Mouse (Mus musculus) forebrain, embryonic 16.5 days (tissue): Measurements from ENCODE around the gene Cd160. TPM values are rescaled to one million over a fixed set of nuclear protein-coding genes. Genes with fewer than 3 reads are reported as not detected.
A peak's percentile ranks its signal among the peaks of the same experiment; 100 is the strongest.

Experiments used
- ATAC-seq: fragments of 200-750 bp; cut with Nextera tagmentation; 2 replicates; pipeline ENCODE4 v1.8.0; 2017; ENCODE audit warnings: mild to moderate bottlenecking, moderate library complexity
- H3K27ac ChIP-seq: fragments of 300-500 bp; sonication (generic); 2 replicates; pipeline ENCODE4 v1.5.1; 2014; ENCODE audit warnings: low read length, control low read depth
- H3K27me3 ChIP-seq: fragments of 300-500 bp; sonication (generic); replicated peaks from 2 replicates; pipeline ENCODE4 v1.6.1; 2014; ENCODE audit warnings: low read length; ENCODE audit not compliant: control insufficient read depth, insufficient read depth
- H3K36me3 ChIP-seq: fragments of 300-500 bp; sonication (generic); 2 replicates; pipeline ENCODE4 v1.6.1; 2014; ENCODE audit not compliant: control insufficient read depth, insufficient read depth
- H3K4me1 ChIP-seq: fragments of 300-500 bp; sonication (generic); replicated peaks from 2 replicates; pipeline ENCODE4 v1.6.1; 2014; ENCODE audit warnings: low read length; ENCODE audit not compliant: control insufficient read depth, insufficient read depth
- H3K4me2 ChIP-seq: fragments of 300-500 bp; sonication (generic); 2 replicates; pipeline ENCODE4 v1.6.1; 2014; ENCODE audit warnings: mild to moderate bottlenecking, low read length, control low read depth
- H3K4me3 ChIP-seq: fragments of 300-500 bp; sonication (generic); replicated peaks from 2 replicates; pipeline ENCODE4 v1.5.1; 2014; ENCODE audit warnings: mild to moderate bottlenecking, low read length, control low read depth
- H3K9ac ChIP-seq: fragments of 300-500 bp; sonication (generic); replicated peaks from 2 replicates; pipeline ENCODE4 v1.6.1; 2014; ENCODE audit warnings: low read depth, low read length, control low read depth
- H3K9me3 ChIP-seq: fragments of 300-500 bp; sonication (generic); 2 replicates; pipeline ENCODE4 v1.6.1; 2016; ENCODE audit warnings: low read length; ENCODE audit not compliant: control insufficient read depth
- WGBS: fragments of 180-500 bp; shearing (Covaris S2); extraction: QIAGEN DNeasy Blood & Tissue Kit; methylation state at CpG from one replicate; pipeline ENCODE4 v1.1.7; 2014; 5-methylcytosine and 5-hydroxymethylcytosine counted together
- polyA plus RNA-seq: library from polyadenylated mRNA; unstranded; fragments of >200 nt; fragmentation: Nextera tagmentation; extraction: Ambion mirVana; gene quantifications from 2 replicates; pipeline ENCODE4 v1.2.1, GENCODE M21; 2015

Gene Cd160
- polyA plus RNA-seq, 1 experiment from 2014 or later = 0.08 TPM

DNA sequence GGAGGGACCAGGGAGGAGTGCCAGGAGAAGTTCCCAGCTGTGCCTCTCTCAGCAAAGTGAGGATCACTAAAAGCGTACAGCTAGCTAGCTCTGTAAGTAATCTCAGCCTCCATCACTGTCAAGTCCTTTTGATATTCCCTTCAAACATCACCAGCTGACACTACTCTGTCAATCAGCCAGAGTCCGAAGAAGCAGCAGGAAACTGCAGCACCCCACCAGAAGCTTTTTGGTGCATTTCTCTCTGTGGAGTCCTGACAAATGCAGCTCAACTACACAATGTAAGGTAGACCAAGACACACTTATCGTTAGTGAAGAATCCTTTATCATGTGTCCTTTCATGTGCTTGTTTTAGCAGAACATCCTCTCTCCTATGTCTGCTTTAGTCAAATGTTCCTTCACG is 7.6 kb downstream of the Cd160 start:
- H3K4me2 ChIP-seq = no peak overlapping the region
- H3K36me3 ChIP-seq = no peaks in the 10 kb centered on the region
- no peak overlapping the region for H3K9ac ChIP-seq
- no peak for ATAC-seq
- H3K9me3 ChIP-seq = no peaks in the 10 kb centered on the region
- H3K27me3 ChIP-seq = no peaks in the 10 kb centered on the region
- H3K4me3 ChIP-seq = no peak overlapping the region
- no peaks in the 10 kb centered on the region for H3K4me1 ChIP-seq
- WGBS = 81% methylated on average over 4 of the region's 4 CpGs
- no peak overlapping the region for H3K27ac ChIP-seq

DNA sequence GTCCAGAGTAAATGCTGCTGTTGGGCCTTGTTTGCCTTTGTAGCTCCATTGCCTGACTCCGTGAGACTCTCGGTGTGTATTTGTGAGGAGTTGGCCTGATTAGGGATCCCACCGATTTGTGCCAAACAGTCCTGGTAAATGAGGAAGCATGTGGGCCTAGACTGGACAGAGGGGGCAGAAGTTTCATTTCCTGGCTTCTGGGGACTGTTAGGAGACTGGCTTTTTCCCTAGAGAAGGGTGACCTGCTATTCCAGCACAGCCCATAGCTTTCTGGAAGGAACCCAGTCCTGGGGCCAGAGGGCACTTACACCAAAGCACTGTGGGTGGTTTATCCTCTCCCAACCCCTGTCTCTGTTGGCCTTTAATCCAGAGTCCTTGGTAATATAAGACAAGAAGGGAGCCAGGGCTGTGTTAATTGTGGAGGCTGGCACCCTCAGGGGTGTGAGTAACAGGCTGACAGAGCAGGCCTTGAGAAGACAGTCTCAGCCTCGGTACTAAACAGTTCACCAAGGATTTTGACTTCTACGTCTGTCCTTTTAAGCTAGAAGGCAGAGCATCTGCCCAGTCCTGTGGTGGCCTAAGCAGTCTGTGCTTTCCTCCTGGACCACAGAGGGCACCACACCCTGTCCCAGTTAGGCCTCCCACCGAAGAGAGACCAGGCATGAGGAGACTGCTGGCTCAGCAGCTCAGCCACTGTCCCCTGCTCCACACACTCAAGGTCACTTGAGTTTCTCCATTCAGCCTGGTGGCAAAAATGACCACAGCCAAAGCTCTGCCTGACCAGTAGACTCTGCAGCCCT is 8.8 kb downstream of the Cd160 start:
- Histone ChIP-seq H3K4me3 (no peak overlapping the region), H3K9me3 (no peaks in the 10 kb centered on the region), H3K27me3 (no peaks in the 10 kb centered on the region), H3K9ac (no peak overlapping the region), H3K4me1 (no peaks in the 10 kb centered on the region), H3K4me2 (no peak overlapping the region), H3K36me3 (no peaks in the 10 kb centered on the region), H3K27ac (no peak overlapping the region)
- ATAC-seq = no peak
- WGBS = 88% methylated on average over 6 of the region's 6 CpGs

DNA sequence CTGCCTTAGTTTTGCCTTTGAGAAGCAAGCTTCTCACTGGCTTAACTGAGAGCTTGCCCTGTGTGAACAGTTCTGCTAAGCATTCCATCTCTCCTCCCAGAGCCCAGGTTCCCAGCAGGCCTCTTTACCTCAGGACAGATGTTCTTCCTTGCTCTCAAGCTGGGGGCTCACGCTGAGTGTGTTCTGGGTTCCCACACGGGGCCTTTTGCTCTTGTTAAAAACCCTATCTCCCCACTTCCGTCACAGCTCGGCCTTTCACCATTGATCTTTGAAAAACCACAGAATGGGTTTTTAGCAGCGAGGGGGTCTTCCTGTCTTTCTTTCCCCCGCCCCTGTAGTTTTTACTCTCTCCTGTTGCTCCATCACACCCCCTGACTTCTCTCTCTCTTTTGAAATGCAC is 14.8 kb downstream of the Cd160 start:
- H3K9me3 ChIP-seq = no peaks in the 10 kb centered on the region
- WGBS = 67% methylated on average over 6 of the region's 6 CpGs
- H3K27me3 ChIP-seq = no peaks in the 10 kb centered on the region
- H3K27ac ChIP-seq = no peak overlapping the region
- no peaks in the 10 kb centered on the region for H3K4me1 ChIP-seq
- H3K36me3 ChIP-seq = no peaks in the 10 kb centered on the region
- no peak overlapping the region for H3K9ac ChIP-seq
- ATAC-seq = no peak
- no peak overlapping the region for H3K4me3 ChIP-seq
- H3K4me2 ChIP-seq = no peak overlapping the region

DNA sequence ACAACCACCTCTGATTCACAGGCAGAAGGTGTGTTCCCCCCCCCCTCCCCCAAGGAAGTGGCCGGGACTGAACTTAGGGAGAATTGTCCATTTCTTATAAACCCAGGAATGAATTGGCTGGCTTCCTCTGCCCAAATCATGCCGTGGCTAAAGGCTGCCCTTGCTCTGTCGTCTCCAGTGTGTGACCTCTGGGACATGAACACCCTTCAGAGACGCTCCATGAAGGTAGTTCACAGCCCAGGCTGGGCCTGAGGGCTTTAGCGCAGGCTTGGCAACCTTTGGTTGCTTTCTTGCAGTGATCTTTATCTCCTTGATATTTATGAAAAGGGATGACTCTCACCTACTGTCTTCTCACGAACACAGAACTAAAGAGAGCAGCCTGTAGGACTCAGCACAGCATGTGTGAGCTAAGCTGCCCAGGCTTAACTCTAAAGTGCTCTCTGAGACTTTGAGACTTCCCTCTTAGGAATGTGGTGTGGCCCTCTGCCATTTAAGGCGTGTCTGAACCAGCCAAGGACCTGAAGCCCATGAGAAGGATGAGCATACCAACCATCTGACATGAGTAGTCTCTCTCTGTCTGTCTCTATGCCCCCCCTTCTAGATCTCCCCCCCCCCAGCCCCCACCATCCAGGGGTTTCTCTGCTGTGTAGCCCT is 15.4 kb downstream of the Cd160 start:
- Histone ChIP-seq H3K27ac (no peak overlapping the region), H3K27me3 (no peaks in the 10 kb centered on the region), H3K36me3 (no peaks in the 10 kb centered on the region), H3K4me2 (no peak overlapping the region), H3K4me1 (no peaks in the 10 kb centered on the region), H3K4me3 (no peak overlapping the region), H3K9ac (no peak overlapping the region), H3K9me3 (no peaks in the 10 kb centered on the region)
- 63% methylated on average over 7 of the region's 7 CpGs for WGBS
- ATAC-seq = no peak

DNA sequence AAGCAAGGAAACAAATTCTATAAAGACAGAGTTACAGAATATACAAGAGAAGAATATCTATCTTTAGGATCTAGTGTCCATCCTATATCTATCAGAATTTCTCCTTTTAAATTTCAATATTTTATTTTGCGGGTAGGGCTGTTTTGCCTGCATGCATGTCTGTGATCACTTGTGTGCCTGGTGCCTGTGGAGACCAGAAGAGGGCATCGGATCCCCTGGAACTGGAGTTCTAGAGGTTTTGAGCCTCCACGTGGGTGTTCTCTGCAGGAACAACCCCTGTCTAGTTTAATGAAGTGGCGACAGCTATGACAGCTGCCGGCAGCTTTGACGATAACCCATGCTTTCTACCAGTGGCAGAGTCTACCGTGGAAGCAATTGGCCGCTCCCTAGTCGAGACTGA is 16.0 kb downstream of the Cd160 start:
- Histone ChIP-seq H3K4me1 (no peaks in the 10 kb centered on the region), H3K27ac (no peak overlapping the region), H3K4me2 (no peak overlapping the region), H3K36me3 (no peaks in the 10 kb centered on the region), H3K9me3 (no peaks in the 10 kb centered on the region), H3K4me3 (no peak overlapping the region), H3K27me3 (no peaks in the 10 kb centered on the region), H3K9ac (no peak overlapping the region)
- ATAC-seq = no peak
- WGBS = 33% methylated on average over 9 of the region's 9 CpGs

DNA sequence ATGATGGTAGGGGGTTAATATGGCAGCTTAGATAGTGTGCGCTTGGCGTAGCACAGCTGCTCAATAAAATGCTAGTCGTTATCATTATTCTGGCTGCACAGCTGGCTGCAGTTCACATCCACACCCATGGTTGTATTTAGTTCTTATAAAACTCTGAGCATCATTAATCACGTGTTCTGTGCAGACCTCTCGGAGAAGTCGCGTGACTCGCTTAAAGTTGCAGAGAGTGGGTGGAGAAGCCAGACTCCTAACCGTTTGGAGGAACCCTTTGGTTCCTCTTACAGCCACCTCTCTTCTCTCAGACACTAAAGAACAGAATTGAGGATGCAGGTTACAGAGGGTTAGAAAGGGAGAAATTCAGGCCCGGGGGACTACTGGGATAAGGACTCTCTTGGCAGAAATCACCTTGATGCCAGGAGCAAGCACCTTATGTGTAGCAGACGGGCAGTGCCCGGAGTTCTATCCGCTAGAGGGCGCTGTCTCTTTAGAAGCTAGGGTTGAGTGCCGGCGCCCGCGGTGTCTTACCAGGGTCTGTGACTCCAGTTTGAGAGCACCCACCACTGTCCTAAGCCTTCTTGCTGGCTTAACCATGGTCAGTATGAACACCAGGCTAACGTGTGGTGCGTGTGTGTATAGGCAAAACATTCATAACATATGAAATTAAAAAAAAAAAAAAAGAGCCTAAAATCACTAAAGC is 16.6 kb downstream of the Cd160 start:
- WGBS = 45% methylated on average over 20 of the region's 20 CpGs
- H3K27me3 ChIP-seq = no peaks in the 10 kb centered on the region
- no peaks in the 10 kb centered on the region for H3K4me1 ChIP-seq
- no peaks in the 10 kb centered on the region for H3K36me3 ChIP-seq
- 0 out of 2 replicates have a peak overlapping the region, but pooled peaks have one; percentile 8 for H3K4me2 ChIP-seq
- no peaks in the 10 kb centered on the region for H3K9me3 ChIP-seq
- no peak overlapping the region for H3K4me3 ChIP-seq
- H3K27ac ChIP-seq = no peak overlapping the region
- H3K9ac ChIP-seq = no peak overlapping the region
- no peak for ATAC-seq

DNA sequence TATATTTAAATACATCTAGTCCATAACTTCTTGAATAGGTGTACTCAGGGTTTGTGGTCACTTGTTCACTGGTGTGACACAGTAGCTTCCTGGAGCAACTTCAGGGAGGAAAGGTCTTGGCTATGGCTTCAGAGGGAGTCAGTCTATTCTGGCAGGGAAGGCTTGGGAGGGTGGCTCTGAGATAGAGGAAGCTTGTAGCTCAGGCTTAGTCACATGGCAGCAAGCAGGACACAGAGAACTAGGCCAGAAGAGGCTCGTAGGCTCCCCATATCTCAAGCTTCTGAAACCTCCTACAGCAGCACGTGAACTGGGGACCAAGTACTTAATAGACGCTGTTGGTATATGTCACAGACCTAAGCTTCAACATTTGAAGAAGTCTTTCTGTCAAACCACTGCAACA is 17.9 kb downstream of the Cd160 start:
- 94% methylated on average over 3 of the region's 3 CpGs for WGBS
- Histone ChIP-seq H3K9me3 (no peaks in the 10 kb centered on the region), H3K27me3 (no peaks in the 10 kb centered on the region), H3K36me3 (no peaks in the 10 kb centered on the region), H3K4me3 (no peak overlapping the region), H3K27ac (no peak overlapping the region), H3K9ac (no peak overlapping the region), H3K4me2 (no peak overlapping the region), H3K4me1 (no peaks in the 10 kb centered on the region)
- no peak for ATAC-seq

DNA sequence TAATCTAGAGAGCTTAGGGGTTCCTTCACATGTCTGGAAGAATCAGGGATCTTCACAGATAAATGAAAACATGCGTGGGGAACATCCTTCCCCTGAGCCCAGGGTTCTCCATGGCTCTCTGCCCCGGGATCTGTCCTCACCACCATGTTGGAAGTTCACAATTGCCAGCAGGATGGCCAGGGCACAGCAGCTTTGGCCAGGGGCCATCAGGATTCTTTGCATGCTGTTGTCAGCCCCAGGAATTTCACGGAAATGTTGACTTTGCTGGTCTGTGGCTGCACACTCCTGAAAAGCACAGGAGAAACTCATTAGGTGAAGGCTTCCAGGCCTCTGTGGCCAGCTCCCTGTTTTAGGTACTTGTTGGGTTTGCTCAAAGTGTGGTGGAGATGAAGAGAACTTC is 20.5 kb downstream of the Cd160 start:
- no peaks in the 10 kb centered on the region for H3K36me3 ChIP-seq
- H3K27ac ChIP-seq = no peak overlapping the region
- H3K4me1 ChIP-seq = no peaks in the 10 kb centered on the region
- ATAC-seq = no peak
- no peaks in the 10 kb centered on the region for H3K27me3 ChIP-seq
- no peak overlapping the region for H3K4me3 ChIP-seq
- 84% methylated on average over 3 of the region's 3 CpGs for WGBS
- H3K9me3 ChIP-seq = no peaks in the 10 kb centered on the region
- no peak overlapping the region for H3K4me2 ChIP-seq
- H3K9ac ChIP-seq = no peak overlapping the region

DNA sequence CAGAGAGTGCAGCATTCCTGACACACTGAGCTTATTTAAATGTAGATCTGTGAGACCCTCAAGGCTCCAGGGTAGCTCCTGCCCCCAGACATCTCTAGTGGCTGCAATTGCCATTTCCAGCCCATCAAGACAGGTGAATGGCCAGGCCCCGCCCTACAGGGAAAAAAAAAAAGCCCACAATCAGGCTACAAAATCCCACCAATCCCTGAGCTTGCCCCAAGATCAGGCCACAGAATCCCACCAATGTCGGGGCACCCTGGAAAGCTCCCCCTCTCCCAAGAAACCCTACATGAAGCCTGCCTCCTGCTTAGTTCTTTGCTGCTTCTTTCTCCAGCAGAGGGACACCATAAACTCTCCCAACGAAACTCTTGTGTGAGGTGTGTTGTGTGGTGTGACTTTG is 21.0 kb downstream of the Cd160 start:
- no peaks in the 10 kb centered on the region for H3K36me3 ChIP-seq
- H3K9ac ChIP-seq = no peak overlapping the region
- H3K4me1 ChIP-seq = no peaks in the 10 kb centered on the region
- ATAC-seq = no peak
- H3K9me3 ChIP-seq = no peaks in the 10 kb centered on the region
- no peak overlapping the region for H3K27ac ChIP-seq
- H3K4me3 ChIP-seq = no peak overlapping the region
- H3K27me3 ChIP-seq = no peaks in the 10 kb centered on the region
- H3K4me2 ChIP-seq = no peak overlapping the region
- 77% methylated on average over 3 of the region's 3 CpGs for WGBS
